8 mouse cellular contexts compared by ENCODE assay signal in the genomic region with DNA sequence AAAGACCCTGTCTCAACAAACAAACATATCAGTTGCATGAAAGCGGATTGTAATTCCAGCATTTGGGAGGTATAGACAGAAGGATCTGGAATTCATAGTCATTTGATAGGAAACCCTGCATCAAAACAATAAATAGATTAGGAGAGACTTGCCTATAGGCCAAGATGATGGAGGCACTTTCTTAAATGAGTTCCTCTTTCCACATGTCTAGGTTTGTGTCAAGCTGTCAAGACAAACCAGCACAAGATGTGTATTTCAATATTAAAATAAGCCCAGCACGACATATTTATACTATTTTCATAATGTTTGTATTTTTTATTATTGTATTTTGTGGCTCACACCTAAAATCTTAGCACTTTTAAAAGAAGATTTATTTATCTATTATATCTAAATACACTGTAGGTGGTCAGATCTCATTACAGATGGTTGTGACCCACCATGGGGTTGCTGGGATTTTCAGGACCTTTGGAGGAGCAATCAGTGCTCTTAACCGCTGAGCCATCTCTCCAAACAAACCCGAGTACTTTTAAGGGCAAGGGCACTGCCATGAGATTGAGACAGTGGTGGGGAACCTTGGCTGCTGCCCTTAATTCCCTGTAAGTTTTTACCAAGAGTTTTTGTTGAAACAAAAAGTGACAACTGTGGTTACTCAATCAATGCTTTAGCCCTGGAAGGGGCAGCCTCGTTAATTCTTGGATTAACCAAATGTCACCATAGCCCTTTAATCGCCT. TPM values are rescaled to one million over a fixed set of nuclear protein-coding genes. Genes with fewer than 3 reads are reported as not detected.
DNase-seq lines count a peak whose midpoint lies in the region; ATAC-seq lines count a peak whose summit lies in the region.

No protein-coding gene starts in this region.

- peaks cover 68% of the 10 kb centered on the region for H3K36me3 ChIP-seq in kidney, embryonic 15.5 days
- peaks cover 62% of the 10 kb centered on the region for H3K36me3 ChIP-seq in hindbrain, embryonic 14.5 days (replicated peaks; ENCODE audit: control insufficient read depth, insufficient read depth)
- peaks cover 22% of the 10 kb centered on the region for H3K36me3 ChIP-seq in midbrain, embryonic 15.5 days (replicated peaks)

- H3K27ac ChIP-seq in kidney, embryonic 15.5 days: peak overlapping the region; percentile 96
- H3K27ac ChIP-seq in hindbrain, embryonic 14.5 days: peak overlapping the region; percentile 93
- H3K27ac ChIP-seq in midbrain, embryonic 15.5 days: peak overlapping the region; percentile 93

- H3K27me3 ChIP-seq in kidney, embryonic 15.5 days: no peaks in the 10 kb centered on the region
- no peaks in the 10 kb centered on the region for H3K27me3 ChIP-seq in hindbrain, embryonic 14.5 days (ENCODE audit: control insufficient read depth, insufficient read depth, low read length)
- no peaks in the 10 kb centered on the region for H3K27me3 ChIP-seq in midbrain, embryonic 15.5 days (replicated peaks)

- peak overlapping the region; percentile 49 for H3K9ac ChIP-seq in kidney, embryonic 15.5 days
- H3K9ac ChIP-seq in hindbrain, embryonic 14.5 days: peak overlapping the region; percentile 78
- H3K9ac ChIP-seq in midbrain, embryonic 15.5 days: peak overlapping the region; percentile 27; the same call in 1 of the 2 replicates

- H3K4me2 ChIP-seq in kidney, embryonic 15.5 days: peak overlapping the region; percentile 82
- H3K4me2 ChIP-seq in hindbrain, embryonic 14.5 days (replicated peaks): peak overlapping the region; percentile 98
- peak overlapping the region; percentile 84 for H3K4me2 ChIP-seq in midbrain, embryonic 15.5 days

- no peak for DNase-seq in kidney, adult 8-10 months
- no peak for DNase-seq in hindbrain, embryonic 14.5 days (ENCODE audit: low spot score)
- DNase-seq in thymus, postnatal 0 days (ENCODE audit: low spot score): no peak
- DNase-seq in natural killer cell, adult 2 months (ENCODE audit: low spot score in 2 of 2): no peak
- DNase-seq in layer of hippocampus, adult 18-20 months (ENCODE audit: low spot score in 2 of 2): no peak

- no peaks in the 10 kb centered on the region for H3K9me3 ChIP-seq in kidney, embryonic 15.5 days (replicated peaks)
- H3K9me3 ChIP-seq in hindbrain, embryonic 14.5 days (ENCODE audit: control insufficient read depth, low read length): no peaks in the 10 kb centered on the region
- no peaks in the 10 kb centered on the region for H3K9me3 ChIP-seq in midbrain, embryonic 15.5 days

- ATAC-seq in kidney, embryonic 15.5 days (replicated peaks; ENCODE audit: low FRiP score): peak; percentile 49
- peak; percentile 12 for ATAC-seq in activated CD4-positive, CD25-positive, alpha-beta regulatory T cell, adult 4 months
- ATAC-seq in hindbrain, embryonic 14.5 days (ENCODE audit: low FRiP score): peak; percentile 51
- ATAC-seq in midbrain, embryonic 15.5 days (replicated peaks): peak; percentile 58

- 22% methylated on average over 6 of the region's 6 CpGs for WGBS in kidney, embryonic 15.5 days
- WGBS in hindbrain, embryonic 14.5 days: 24% methylated on average over 6 of the region's 6 CpGs
- 19% methylated on average over 6 of the region's 6 CpGs for WGBS in midbrain, embryonic 15.5 days

- H3K4me1 ChIP-seq in kidney, embryonic 15.5 days: peaks cover 20% of the 10 kb centered on the region
- peaks cover 30% of the 10 kb centered on the region for H3K4me1 ChIP-seq in hindbrain, embryonic 14.5 days (replicated peaks; ENCODE audit: control insufficient read depth, insufficient read depth, low read length)
- H3K4me1 ChIP-seq in midbrain, embryonic 15.5 days: peaks cover 27% of the 10 kb centered on the region

- H3K4me3 ChIP-seq in kidney, embryonic 15.5 days (replicated peaks): peak overlapping the region; percentile 81
- H3K4me3 ChIP-seq in hindbrain, embryonic 14.5 days (replicated peaks; ENCODE audit: low read length): peak overlapping the region; percentile 74
- H3K4me3 ChIP-seq in midbrain, embryonic 15.5 days: peak overlapping the region; percentile 79

RNA-seq across cellular contexts. Expression of a gene that starts 0.5 kb away (rescaled TPM):
- polyA plus RNA-seq in kidney, embryonic 15.5 days (2015; fragmentation: Nextera tagmentation; extraction: Ambion mirVana): 1,518 and 1,652 TPM in 2 replicates
- polyA plus RNA-seq in activated CD4-positive, CD25-positive, alpha-beta regulatory T cell, adult 4 months (2017; shearing (Covaris generic)): 1,000 to 10,000 TPM; 4,746 to 5,361 TPM
- polyA plus RNA-seq in hindbrain, embryonic 14.5 days (2014; fragmentation: Nextera tagmentation; extraction: Ambion mirVana): 732 and 840 TPM in 2 replicates
- polyA plus RNA-seq in midbrain, embryonic 15.5 days (2015; fragmentation: Nextera tagmentation; extraction: Ambion mirVana): 701 and 709 TPM in 2 replicates
- 2,079 and 2,116 TPM in 2 replicates for polyA plus RNA-seq in thymus, postnatal 0 days (2015; fragmentation: Nextera tagmentation; extraction: Ambion mirVana)
- 100 to 1,000 TPM; 390 to 414 TPM for total RNA-seq in layer of hippocampus, adult 18-20 months (2021)

RNA-seq across cellular contexts. Expression of a gene that starts 10.0 kb away (rescaled TPM):
- polyA plus RNA-seq in kidney, embryonic 15.5 days (2015; fragmentation: Nextera tagmentation; extraction: Ambion mirVana): 56.9 and 59.6 TPM in 2 replicates
- polyA plus RNA-seq in activated CD4-positive, CD25-positive, alpha-beta regulatory T cell, adult 4 months (2017; shearing (Covaris generic)): 10 to 100 TPM; 13.8 to 27.6 TPM
- polyA plus RNA-seq in hindbrain, embryonic 14.5 days (2014; fragmentation: Nextera tagmentation; extraction: Ambion mirVana): 80.4 and 93.7 TPM in 2 replicates
- polyA plus RNA-seq in midbrain, embryonic 15.5 days (2015; fragmentation: Nextera tagmentation; extraction: Ambion mirVana): 103 and 110 TPM in 2 replicates
- 36.0 and 40.1 TPM in 2 replicates for polyA plus RNA-seq in thymus, postnatal 0 days (2015; fragmentation: Nextera tagmentation; extraction: Ambion mirVana)
- 100 to 1,000 TPM; 167 to 184 TPM for total RNA-seq in layer of hippocampus, adult 18-20 months (2021)

RNA-seq across cellular contexts. Expression of a gene that starts 10.7 kb away (rescaled TPM):
- polyA plus RNA-seq in kidney, embryonic 15.5 days (2015; fragmentation: Nextera tagmentation; extraction: Ambion mirVana): 274 and 286 TPM in 2 replicates
- 10 to 100 TPM in 1 of 2 experiments, 1 to 10 TPM in 1; 7.5 to 10.4 TPM for polyA plus RNA-seq in activated CD4-positive, CD25-positive, alpha-beta regulatory T cell, adult 4 months (2017; shearing (Covaris generic))
- polyA plus RNA-seq in hindbrain, embryonic 14.5 days (2014; fragmentation: Nextera tagmentation; extraction: Ambion mirVana): 263 and 275 TPM in 2 replicates
- polyA plus RNA-seq in midbrain, embryonic 15.5 days (2015; fragmentation: Nextera tagmentation; extraction: Ambion mirVana): 301 and 329 TPM in 2 replicates
- 67.5 and 70.1 TPM in 2 replicates for polyA plus RNA-seq in thymus, postnatal 0 days (2015; fragmentation: Nextera tagmentation; extraction: Ambion mirVana)
- total RNA-seq in layer of hippocampus, adult 18-20 months (2021): 10 to 100 TPM; 79.6 to 89.9 TPM

RNA-seq across cellular contexts. Expression of a gene that starts 16.9 kb away (rescaled TPM):
- 0.68 and 1.1 TPM in 2 replicates for polyA plus RNA-seq in kidney, embryonic 15.5 days (2015; fragmentation: Nextera tagmentation; extraction: Ambion mirVana)
- under 1 TPM in 1 of 2 experiments, not detected in 1; 0.61 TPM for polyA plus RNA-seq in activated CD4-positive, CD25-positive, alpha-beta regulatory T cell, adult 4 months (2017; shearing (Covaris generic))
- 0.23 and 0.47 TPM in 2 replicates for polyA plus RNA-seq in hindbrain, embryonic 14.5 days (2014; fragmentation: Nextera tagmentation; extraction: Ambion mirVana)
- polyA plus RNA-seq in midbrain, embryonic 15.5 days (2015; fragmentation: Nextera tagmentation; extraction: Ambion mirVana): 0.33 and 0.43 TPM in 2 replicates
- polyA plus RNA-seq in thymus, postnatal 0 days (2015; fragmentation: Nextera tagmentation; extraction: Ambion mirVana): 2.5 TPM in 2 replicates
- total RNA-seq in layer of hippocampus, adult 18-20 months (2021): under 1 TPM in 1 of 2 experiments, not detected in 1; 0.15 TPM

RNA-seq across cellular contexts. Expression of a gene that starts 26.0 kb away (rescaled TPM):
- polyA plus RNA-seq in kidney, embryonic 15.5 days (2015; fragmentation: Nextera tagmentation; extraction: Ambion mirVana): 20.4 and 23.9 TPM in 2 replicates
- polyA plus RNA-seq in activated CD4-positive, CD25-positive, alpha-beta regulatory T cell, adult 4 months (2017; shearing (Covaris generic)): 1 to 10 TPM; 4.1 to 9.2 TPM
- 3.5 and 4.4 TPM in 2 replicates for polyA plus RNA-seq in hindbrain, embryonic 14.5 days (2014; fragmentation: Nextera tagmentation; extraction: Ambion mirVana)
- polyA plus RNA-seq in midbrain, embryonic 15.5 days (2015; fragmentation: Nextera tagmentation; extraction: Ambion mirVana): 6.2 and 6.7 TPM in 2 replicates
- 12.5 TPM in 2 replicates for polyA plus RNA-seq in thymus, postnatal 0 days (2015; fragmentation: Nextera tagmentation; extraction: Ambion mirVana)
- total RNA-seq in layer of hippocampus, adult 18-20 months (2021): 1 to 10 TPM; 5.6 to 6.2 TPM

Comparison
In these comparisons a context has a peak if more than half of its experiments do, and no peak if none do; other contexts are left out.
1. H3K9ac ChIP-seq: peak in every context shown above with its lines; median percentile 78 in hindbrain, embryonic 14.5 days; 49 in kidney, embryonic 15.5 days; 27 in midbrain, embryonic 15.5 days.